29 mouse cellular contexts compared by ENCODE assay signal in the genomic region with DNA sequence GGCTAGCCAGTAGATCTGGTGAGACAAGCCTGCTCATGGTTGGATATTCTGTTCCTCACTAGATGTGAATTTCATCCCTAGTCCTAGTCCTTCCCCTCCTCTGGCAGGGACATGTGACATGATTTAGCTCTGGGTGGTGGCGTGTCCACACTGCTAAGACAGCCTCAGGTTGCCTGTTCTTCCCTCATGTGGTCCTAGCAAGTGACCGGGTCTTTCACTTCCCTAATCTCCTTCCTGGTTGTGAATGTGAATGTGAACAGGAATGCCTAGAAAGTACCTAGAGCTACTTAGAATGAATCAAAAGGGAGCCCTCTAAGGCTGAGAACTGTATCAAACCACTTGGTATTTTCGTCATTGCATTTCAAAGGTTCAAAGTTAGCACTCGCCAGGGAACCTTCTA. TPM values are rescaled to one million over a fixed set of nuclear protein-coding genes. Genes with fewer than 3 reads are reported as not detected.
DNase-seq lines count a peak whose midpoint lies in the region; ATAC-seq and TF ChIP-seq lines count a peak whose summit lies in the region.
"Had no signal": no experiment of that assay in that cellular context is flagged by ENCODE, and none has a peak within 500 bp of the region (broad histone marks: within the 10 kb centered on the region; RNA-seq: fewer than 3 reads in every experiment).

No protein-coding gene starts in this region.

- no peak for TF ChIP-seq POLR2A in CH12.LX (IDR thresholded peaks at IDR 0.05; ENCODE audit: low read depth, low read length)

- peak overlapping the region; percentile 25; the same call in 1 of the 2 replicates for H3K27ac ChIP-seq in CH12.LX (ENCODE audit: insufficient read depth, low read depth)
- H3K27ac ChIP-seq: embryonic facial prominence, embryonic 12.5 days; embryonic facial prominence, embryonic 15.5 days; hindbrain, embryonic 10.5 days; hindbrain, embryonic 13.5 days had no signal

- ATAC-seq in granulocyte monocyte progenitor cell, adult 5-6 weeks (replicated peaks; ENCODE audit: poor library complexity, severe bottlenecking) = peak; percentile 95
- ATAC-seq in activated CD4-positive, CD25-positive, alpha-beta regulatory T cell, adult 4 months = no peak
- ATAC-seq: forebrain, embryonic 14.5 days; hindbrain, embryonic 16.5 days had no signal

- no peaks in the 10 kb centered on the region for H3K9me3 ChIP-seq in CH12.LX (replicated peaks; ENCODE audit: low read length)
- H3K9me3 ChIP-seq: embryonic facial prominence, embryonic 12.5 days; embryonic facial prominence, embryonic 15.5 days; hindbrain, embryonic 10.5 days; hindbrain, embryonic 13.5 days had no signal

- no peak overlapping the region for H3K4me3 ChIP-seq in CH12.LX (replicated peaks in 1 of 3; ENCODE audit: low read depth in 2 of 3, low read length in 2 of 3, poor library complexity in 1 of 3)
- H3K4me3 ChIP-seq: embryonic facial prominence, embryonic 12.5 days; embryonic facial prominence, embryonic 15.5 days; hindbrain, embryonic 10.5 days; hindbrain, embryonic 13.5 days had no signal

- H3K9ac ChIP-seq in CH12.LX (ENCODE audit: insufficient read depth, low read depth) = no peak overlapping the region
- H3K9ac ChIP-seq: embryonic facial prominence, embryonic 12.5 days; embryonic facial prominence, embryonic 15.5 days; hindbrain, embryonic 13.5 days had no signal

- dilution Hi-C loops in CH12.LX (cut with MboI; ENCODE audit: extremely low pct_ligation_motif_present, extremely low pct_unique_long_range_greater_than_20kb, low sequenced_read_pairs) = no loop called here

- no peak overlapping the region; the same call in 1 of the 2 replicates for H3K4me2 ChIP-seq in CH12.LX (ENCODE audit: insufficient read depth, low read depth, poor library complexity, severe bottlenecking)
- H3K4me2 ChIP-seq: embryonic facial prominence, embryonic 12.5 days; embryonic facial prominence, embryonic 15.5 days; heart, embryonic 11.5 days; hindbrain, embryonic 13.5 days had no signal

- no peaks in the 10 kb centered on the region for H3K27me3 ChIP-seq in CH12.LX (replicated peaks)
- no peaks in the 10 kb centered on the region for H3K27me3 ChIP-seq in splenic B cell, adult 2 months (ENCODE audit: control insufficient read depth, insufficient read depth, low read length, poor library complexity, severe bottlenecking)
- H3K27me3 ChIP-seq: embryonic facial prominence, embryonic 12.5 days; embryonic facial prominence, embryonic 15.5 days; hindbrain, embryonic 13.5 days had no signal

- in situ Hi-C loops in CH12.LX (cut with MboI; ENCODE audit: low pct_ligation_motif_present, low pct_unique_long_range_greater_than_20kb, low sequenced_read_pairs) = loop anchor here (25.0 kb wide), 1 partner anchor 327 kb away; the partner anchor contains the start of genes 4933405L10Rik, Acd, Enkd1 and Pard6a

- TF ChIP-seq EP300 in CH12.LX (IDR thresholded peaks at IDR 0.05; ENCODE audit: low read length) = peak; percentile 82

- DNase-seq in CH12.LX (ENCODE audit: extremely low read depth) = no peak
- DNase-seq in monocyte, adult 2 months (ENCODE audit: low read depth in 1 of 2, low spot score in 2 of 2) = peak; percentile 16 to 50
- peak; percentile 66 for DNase-seq in splenic B cell, adult 2 months (ENCODE audit: low read depth, low spot score)
- DNase-seq in urinary bladder, postnatal 25 days (ENCODE audit: low spot score) = no peak
- DNase-seq in kidney, adult 9 months = no peak
- no peak for DNase-seq in frontal cortex, adult 2 months (ENCODE audit: extremely low spot score in 1 of 2, low spot score in 1 of 2)
- DNase-seq: adrenal gland, adult 8-10 months; adrenal gland, postnatal 25 days; cerebellum, adult 18-20 months; cerebellum, adult 9-10 months; cerebellum, postnatal 14 days; gastrocnemius, postnatal 10 days; gastrocnemius, postnatal 36 days; heart, adult 11 months had no signal

- peaks cover 29 to 69% of the 10 kb centered on the region in 2 experiments for H3K36me3 ChIP-seq in CH12.LX (replicated peaks in 1 of 2; ENCODE audit: control insufficient read depth in 1 of 2, insufficient read depth in 1 of 2, low read length in 1 of 2)
- H3K36me3 ChIP-seq in splenic B cell, adult 2 months (ENCODE audit: control insufficient read depth, insufficient read depth, low read length, poor library complexity, severe bottlenecking) = no peaks in the 10 kb centered on the region

- no peak; the same call in none of the 2 replicates for TF ChIP-seq RAD21 in CH12.LX (IDR thresholded peaks at IDR 0.05; ENCODE audit: low read depth, low read length)

- no peak for TF ChIP-seq CTCF in CH12.LX (conservative IDR thresholded peaks at IDR 0.05 in 1 of 2, IDR thresholded peaks at IDR 0.05 in 1 of 2; ENCODE audit: low read depth in 2 of 2, low read length in 2 of 2)

- no peaks in the 10 kb centered on the region for H3K79me2 ChIP-seq in CH12.LX (replicated peaks; ENCODE audit: control insufficient read depth, extremely low read depth, insufficient read depth, poor library complexity, severe bottlenecking)

- H3K4me1 ChIP-seq in CH12.LX (ENCODE audit: control insufficient read depth in 1 of 2, insufficient read depth in 2 of 2) = peaks cover 16 to 50% of the 10 kb centered on the region in 2 experiments
- H3K4me1 ChIP-seq: embryonic facial prominence, embryonic 12.5 days; embryonic facial prominence, embryonic 15.5 days had no signal

TF ChIP-seq in CH12.LX, 34 proteins besides CTCF, POLR2A, EP300 and RAD21 (continues in another document):
- 0 out of 2 replicates have a peak, but pooled peaks have one; percentile 20 for TF ChIP-seq TBP (conservative IDR thresholded peaks at IDR 0.05; ENCODE audit: low read depth, low read length)
- TF ChIP-seq CHD1 (IDR thresholded peaks at IDR 0.05; ENCODE audit: low read depth, low read length) = no peak
- TF ChIP-seq MEF2A (IDR thresholded peaks at IDR 0.05; ENCODE audit: borderline replicate concordance, low read depth, low read length) = peak; percentile 38; the same call in 1 of the 2 replicates
- peak; percentile 51; the same call in 1 of the 2 replicates for TF ChIP-seq JUND (conservative IDR thresholded peaks at IDR 0.05; ENCODE audit: low read depth, low read length)
- no peak; the same call in 1 of the 2 replicates for TF ChIP-seq ZNF384 (IDR thresholded peaks at IDR 0.05; ENCODE audit: low read depth, low read length)
- peak; percentile 69 for TF ChIP-seq ELF1 (IDR thresholded peaks at IDR 0.05; ENCODE audit: low read depth, low read length)
- TF ChIP-seq ZC3H11A (IDR thresholded peaks at IDR 0.05; ENCODE audit: low read depth, low read length) = no peak
- no peak for TF ChIP-seq UBTF (IDR thresholded peaks at IDR 0.05; ENCODE audit: low read depth, low read length)
- no peak for TF ChIP-seq JUN (IDR thresholded peaks at IDR 0.05; ENCODE audit: insufficient read depth, low read depth, low read length)
- TF ChIP-seq MAZ (IDR thresholded peaks at IDR 0.05; ENCODE audit: low read depth, low read length) = no peak
- TF ChIP-seq NRF1 (IDR thresholded peaks at IDR 0.05; ENCODE audit: low read depth, low read length) = no peak
- no peak for TF ChIP-seq E2F4 (IDR thresholded peaks at IDR 0.05; ENCODE audit: insufficient replicate concordance, low read depth, low read length)
- TF ChIP-seq USF2 (conservative IDR thresholded peaks at IDR 0.05; ENCODE audit: low read depth, low read length) = no peak
- peak; percentile 73 for TF ChIP-seq RCOR1 (conservative IDR thresholded peaks at IDR 0.05; ENCODE audit: low read depth, low read length)
- TF ChIP-seq MAX (IDR thresholded peaks at IDR 0.05; ENCODE audit: low read length) = peak; percentile 80
- TF ChIP-seq ZKSCAN1 (IDR thresholded peaks at IDR 0.05; ENCODE audit: borderline replicate concordance, low read depth, low read length) = 0 out of 2 replicates have a peak, but pooled peaks have one; percentile 38
- TF ChIP-seq SMC3 (IDR thresholded peaks at IDR 0.05; ENCODE audit: low read depth, low read length) = no peak; the same call in 1 of the 2 replicates
- no peak for TF ChIP-seq HCFC1 (IDR thresholded peaks at IDR 0.05; ENCODE audit: low read depth, low read length)

RNA-seq across cellular contexts. Expression of gene Nfatc3, which starts 19.0 kb away (rescaled TPM):
- total RNA-seq in CH12.LX (2012; rRNA removed) (25.5 and 29.0 TPM in 2 replicates), CH12.LX (2014; rRNA removed) (32.9 and 37.8 TPM in 2 replicates)
- polyA plus RNA-seq in CH12.LX (2012; ENCODE audit: insufficient read length, low read depth) = 73.5 and 96.3 TPM in 2 replicates
- 74.1 and 86.3 TPM in 2 replicates for total RNA-seq in granulocyte monocyte progenitor cell, adult 5-6 weeks (2014; fragmentation: Nextera tagmentation)
- total RNA-seq in granulocyte monocyte progenitor cell, adult 5-6 weeks (2017) = 31.7 and 32.7 TPM in 2 replicates
- polyA plus RNA-seq in frontal cortex, adult 2 months (2012; rRNA removed) = 7.7 TPM in 2 replicates
- polyA plus RNA-seq in activated CD4-positive, CD25-positive, alpha-beta regulatory T cell, adult 4 months (2017; shearing (Covaris generic)) = 10 to 100 TPM; 30.0 to 31.5 TPM

RNA-seq across cellular contexts. Expression of gene Ddx28, which starts 27.9 kb away (rescaled TPM):
- total RNA-seq in CH12.LX (2012; rRNA removed) (19.8 and 23.3 TPM in 2 replicates), CH12.LX (2014; rRNA removed) (21.6 and 21.8 TPM in 2 replicates)
- polyA plus RNA-seq in CH12.LX (2012; ENCODE audit: insufficient read length, low read depth) = 15.5 and 16.3 TPM in 2 replicates
- 5.6 and 11.6 TPM in 2 replicates for total RNA-seq in granulocyte monocyte progenitor cell, adult 5-6 weeks (2014; fragmentation: Nextera tagmentation)
- 15.1 and 20.2 TPM in 2 replicates for total RNA-seq in granulocyte monocyte progenitor cell, adult 5-6 weeks (2017)
- polyA plus RNA-seq in frontal cortex, adult 2 months (2012; rRNA removed) = 9.6 and 11.4 TPM in 2 replicates
- polyA plus RNA-seq in activated CD4-positive, CD25-positive, alpha-beta regulatory T cell, adult 4 months (2017; shearing (Covaris generic)) = 10 to 100 TPM in 1 of 2 experiments, 1 to 10 TPM in 1; 9.7 to 12.1 TPM

RNA-seq across cellular contexts. Expression of gene Dpep2nb, which starts 33.8 kb away (rescaled TPM):
- not detected in 2 replicates for total RNA-seq in CH12.LX (2012; rRNA removed)
- total RNA-seq in CH12.LX (2014; rRNA removed) = not detected in 2 replicates
- polyA plus RNA-seq in CH12.LX (2012; ENCODE audit: insufficient read length, low read depth) = not detected in 2 replicates
- not detected in 2 replicates for total RNA-seq in granulocyte monocyte progenitor cell, adult 5-6 weeks (2014; fragmentation: Nextera tagmentation)
- total RNA-seq in granulocyte monocyte progenitor cell, adult 5-6 weeks (2017) = 0.39 TPM in 1 of 2 replicates, not detected in the other
- polyA plus RNA-seq in frontal cortex, adult 2 months (2012; rRNA removed) = not detected in 2 replicates
- polyA plus RNA-seq in activated CD4-positive, CD25-positive, alpha-beta regulatory T cell, adult 4 months (2017; shearing (Covaris generic)) = not detected
- total RNA-seq: adrenal gland, adult 8-10 months; adrenal gland, postnatal 25 days; gastrocnemius, adult 18-20 months; gastrocnemius, postnatal 10 days; gastrocnemius, postnatal 36 days; heart, adult 8-10 months; heart, postnatal 25 days; MEL had no signal
- polyA plus RNA-seq: embryonic facial prominence, embryonic 12.5 days; embryonic facial prominence, embryonic 15.5 days; forebrain, embryonic 11.5 days; forebrain, embryonic 14.5 days; heart, embryonic 14.5 days; hindbrain, embryonic 10.5 days; hindbrain, embryonic 13.5 days; hindbrain, embryonic 16.5 days had no signal

RNA-seq across cellular contexts. Expression of gene Dus2, which starts 48.5 kb away (rescaled TPM):
- total RNA-seq in CH12.LX (2012; rRNA removed) (20.9 and 23.2 TPM in 2 replicates), CH12.LX (2014; rRNA removed) (20.7 and 23.6 TPM in 2 replicates)
- polyA plus RNA-seq in CH12.LX (2012; ENCODE audit: insufficient read length, low read depth) = 27.2 and 27.7 TPM in 2 replicates
- 8.3 and 9.6 TPM in 2 replicates for total RNA-seq in granulocyte monocyte progenitor cell, adult 5-6 weeks (2014; fragmentation: Nextera tagmentation)
- total RNA-seq in granulocyte monocyte progenitor cell, adult 5-6 weeks (2017) = 10.8 and 20.1 TPM in 2 replicates
- 27.1 and 28.5 TPM in 2 replicates for polyA plus RNA-seq in frontal cortex, adult 2 months (2012; rRNA removed)
- polyA plus RNA-seq in activated CD4-positive, CD25-positive, alpha-beta regulatory T cell, adult 4 months (2017; shearing (Covaris generic)) = 10 to 100 TPM; 25.7 to 28.8 TPM

Comparison
In these comparisons a context has a peak if more than half of its experiments do, and no peak if none do; other contexts are left out.
1. DNase-seq: peak in monocyte, adult 2 months (2 of 2) and splenic B cell, adult 2 months (single experiment); none in CH12.LX (single experiment), urinary bladder, postnatal 25 days (single experiment), kidney, adult 9 months (single experiment) and frontal cortex, adult 2 months (0 of 2).